Mouse (Mus musculus) brain, embryonic 14.5 days (tissue): ENCODE data around the gene Gm8947. TPM values are rescaled to one million over a fixed set of nuclear protein-coding genes. Genes with fewer than 3 reads are reported as not detected.

Experiments
- DNase-seq: peaks from one replicate; pipeline ENCODE4 v3.0.0-alpha.2; 2011; ENCODE audit warnings: low read depth
- CTCF ChIP-seq: fragments of 200-500 bp; IDR thresholded peaks from 2 replicates; pipeline ENCODE4 v1.5.1; 2012; ENCODE audit warnings: inconsistent platforms, mild to moderate bottlenecking, moderate library complexity, borderline replicate concordance; ENCODE audit not compliant: insufficient read depth, insufficient read length; ENCODE audit errors: extremely low read depth
- POLR2A ChIP-seq: fragments of 200-500 bp; IDR thresholded peaks from 2 replicates; pipeline ENCODE4 v1.6.1; 2012; ENCODE audit warnings: mild to moderate bottlenecking, inconsistent platforms, borderline replicate concordance; ENCODE audit not compliant: poor library complexity, insufficient read depth, insufficient read length, severe bottlenecking; ENCODE audit errors: extremely low read depth
- polyA plus RNA-seq: library from polyadenylated mRNA; depleted of rRNA; stranded (reverse); fragments of >200 nt; gene quantifications from 2 replicates; pipeline ENCODE4 v1.2.3, GENCODE M21; 2012

Gm8947 gene
- polyA plus RNA-seq, 1 experiment = not detected

DNA sequence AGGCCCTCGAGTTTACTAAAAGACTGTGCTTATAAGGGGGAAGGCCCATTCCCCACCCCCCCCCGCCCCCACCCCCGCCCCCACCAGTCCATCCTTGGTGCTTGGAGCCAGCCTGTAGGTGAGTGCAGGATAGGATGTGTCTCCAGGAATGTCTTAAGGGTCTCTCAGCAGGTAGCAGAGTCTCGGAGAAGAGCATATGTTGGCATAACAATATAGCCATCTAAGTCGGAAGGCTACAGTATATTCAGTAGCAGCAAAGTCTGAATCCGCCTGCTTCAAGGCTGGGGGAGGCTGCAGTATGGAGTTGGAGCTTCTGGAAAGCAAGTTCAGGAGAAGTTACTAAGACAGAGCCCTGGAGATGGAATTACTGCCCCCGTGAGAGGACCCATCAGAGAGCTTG, 27.9 kb downstream of the Gm8947 start:
- no peak for DNase-seq
- no peak for TF ChIP-seq CTCF
- TF ChIP-seq POLR2A = no peak

DNA sequence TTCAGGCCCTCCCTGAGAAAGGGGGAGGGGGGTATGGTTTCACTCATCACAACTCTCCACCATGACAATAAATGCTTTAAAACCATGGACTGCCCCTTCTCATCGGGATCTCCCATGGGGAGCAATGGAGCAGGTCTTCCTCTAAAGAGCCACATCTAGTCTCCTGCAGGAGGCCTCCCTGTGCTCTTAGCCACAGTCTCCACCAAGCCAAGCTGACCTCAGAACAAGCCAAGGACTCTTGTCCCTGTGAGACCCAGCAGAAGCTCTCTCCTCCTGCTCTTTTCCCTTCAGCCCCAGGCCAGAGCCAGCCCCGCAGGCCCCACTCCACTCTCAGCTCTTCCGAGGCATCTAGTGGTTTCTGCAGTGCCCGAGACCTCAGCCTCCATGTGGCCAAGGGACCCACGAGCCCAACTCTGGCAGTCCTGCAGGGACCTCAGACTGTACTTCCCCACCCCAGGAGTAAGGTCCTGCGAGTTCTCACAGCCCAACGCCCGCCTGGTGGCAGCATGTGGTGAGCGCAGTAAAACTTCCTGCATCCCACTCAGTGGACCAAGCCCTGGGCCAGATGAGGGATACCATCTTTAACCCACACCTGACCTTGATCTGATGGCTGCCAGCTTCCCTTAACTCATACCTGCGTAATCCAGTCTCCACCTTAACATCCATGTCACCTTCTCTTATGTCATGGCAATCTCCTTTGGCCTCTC, 30.5 kb downstream of the Gm8947 start:
- DNase-seq = no peak
- no peak for TF ChIP-seq CTCF
- no peak for TF ChIP-seq POLR2A

DNA sequence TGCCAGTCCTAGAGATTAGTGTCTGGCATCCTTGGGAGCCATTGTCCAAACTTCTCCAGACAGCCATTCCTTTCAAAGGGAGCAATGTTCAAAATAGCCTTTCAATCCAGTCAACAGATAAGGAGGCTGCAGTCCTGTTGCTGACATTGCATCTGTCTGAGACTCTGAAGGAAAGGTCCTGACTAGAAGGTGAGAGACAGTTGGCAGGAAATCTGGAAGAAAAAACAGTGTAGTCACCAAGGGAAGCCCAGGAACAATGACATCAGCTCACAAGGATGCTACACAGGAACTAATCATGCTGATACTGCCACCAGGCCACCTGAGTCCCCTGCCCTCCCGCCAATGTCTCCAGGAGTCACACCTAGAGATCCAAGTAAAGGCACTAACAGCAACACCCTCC, 31.2 kb downstream of the Gm8947 start:
- DNase-seq = no peak
- TF ChIP-seq CTCF (no peak), POLR2A (no peak)

DNA sequence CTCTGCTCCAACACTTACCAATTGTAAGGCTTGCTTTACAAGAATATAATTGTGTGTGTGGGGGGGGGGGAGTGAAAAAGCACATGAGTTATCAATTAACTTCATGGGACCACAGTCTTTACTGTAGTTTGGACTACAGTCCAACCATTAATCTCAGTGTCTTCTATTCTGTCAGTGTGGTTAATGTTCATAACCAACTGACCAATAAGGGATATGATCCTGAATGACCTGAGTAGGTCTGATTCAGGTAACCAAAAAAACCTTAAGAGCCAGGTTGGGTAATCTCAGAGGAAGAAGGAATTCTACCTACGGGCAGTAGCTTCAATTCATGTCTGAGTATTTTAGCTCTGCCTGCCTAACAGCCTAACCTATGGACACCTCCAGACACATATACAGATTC, 32.4 kb downstream of the Gm8947 start:
- TF ChIP-seq POLR2A (no peak), CTCF (no peak)

DNA sequence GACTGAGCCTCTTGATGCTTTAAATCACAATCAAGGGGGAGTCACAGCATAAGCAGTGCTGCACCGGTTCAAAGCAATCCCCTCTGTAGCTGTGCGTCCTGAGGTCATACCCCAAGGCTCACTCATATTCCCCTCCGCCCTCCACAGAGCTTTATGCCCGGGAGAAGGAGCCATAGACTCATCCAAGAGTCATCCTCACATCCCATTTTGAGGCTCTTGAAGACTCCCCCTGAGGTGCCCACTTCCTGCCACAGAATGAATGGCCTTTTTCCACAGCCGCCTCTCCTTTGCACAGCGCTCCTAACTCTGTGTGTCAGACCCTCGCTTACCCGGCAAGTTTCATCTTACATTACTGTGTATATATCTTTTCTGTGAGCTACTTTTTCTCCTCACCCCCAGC, 35.3 kb downstream of the Gm8947 start:
- TF ChIP-seq POLR2A (no peak), CTCF (no peak)
- no peak for DNase-seq

More for the DNA sequence above, 32.4 kb downstream of the Gm8947 start:
- DNase-seq = no peak

DNA sequence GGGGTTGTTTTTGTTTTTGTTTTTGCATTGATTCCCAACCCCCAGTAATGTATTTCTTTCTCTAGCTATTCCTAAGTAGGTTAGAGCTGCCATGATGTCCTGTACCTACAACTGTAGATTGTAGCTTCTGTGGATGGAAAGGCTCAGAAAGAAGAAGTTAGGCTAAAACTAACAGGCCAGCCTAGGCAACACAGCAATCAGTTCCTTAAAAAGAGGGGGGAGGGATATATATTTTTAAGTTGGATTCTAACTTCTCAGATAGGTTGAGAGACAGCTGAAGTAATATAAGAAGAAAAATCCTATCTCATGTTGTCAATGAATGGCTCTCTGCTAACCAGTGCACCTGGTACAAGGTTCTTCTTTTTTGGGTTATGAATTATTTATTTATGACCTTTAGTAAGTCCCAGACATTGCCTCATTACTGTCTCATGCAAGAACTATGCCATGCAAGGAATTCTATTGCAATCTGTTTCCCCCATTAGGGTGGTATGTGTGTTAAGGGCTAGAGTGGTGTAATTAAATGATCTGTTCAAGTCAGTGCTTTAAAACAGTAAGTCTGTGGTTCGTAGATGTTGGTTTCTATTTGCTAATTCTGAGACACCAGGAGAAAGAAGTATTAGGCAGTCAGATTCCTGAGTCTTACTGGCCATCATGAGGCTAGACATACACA, 36.3 kb downstream of the Gm8947 start:
- DNase-seq = no peak
- no peak for TF ChIP-seq CTCF
- TF ChIP-seq POLR2A = no peak

DNA sequence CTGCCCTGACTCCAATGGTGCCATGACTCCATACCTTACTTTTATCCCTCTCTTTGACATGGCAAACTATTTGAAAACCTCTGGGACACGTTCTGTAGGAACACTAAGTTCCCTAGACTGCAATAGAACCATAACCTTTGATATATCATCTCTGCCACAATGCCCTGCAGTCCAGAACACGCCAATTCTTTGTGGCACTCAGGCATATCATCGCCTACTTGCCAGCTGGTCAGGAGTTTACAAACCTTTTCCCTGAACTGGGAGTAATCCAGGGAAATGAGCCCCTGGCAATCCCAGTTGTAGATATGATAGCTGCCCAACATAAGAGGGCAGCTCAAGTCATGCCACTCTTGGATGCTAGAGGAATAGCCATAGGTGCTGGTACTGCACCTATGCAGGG, 40.2 kb downstream of the Gm8947 start:
- no peak for DNase-seq
- TF ChIP-seq POLR2A (no peak), CTCF (no peak)

DNA sequence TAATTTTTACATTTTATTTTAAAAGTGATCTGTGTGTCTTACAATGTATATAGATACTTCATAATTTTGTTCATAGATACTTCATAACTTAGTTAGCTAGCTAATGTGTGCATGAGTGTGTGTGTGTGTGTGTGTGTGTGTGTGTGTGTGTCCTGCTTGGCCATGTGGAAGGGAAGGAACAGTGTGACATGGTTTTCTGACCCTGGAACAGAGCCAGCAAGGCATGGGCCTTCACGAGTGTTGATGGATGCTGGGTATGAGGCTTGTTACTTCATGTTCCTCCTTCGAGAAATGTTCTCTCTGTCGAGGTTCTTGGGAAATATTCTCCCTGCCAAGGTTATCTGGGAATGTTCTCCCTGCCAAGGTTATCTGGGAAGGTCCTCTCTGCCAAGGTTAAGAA, 41.6 kb downstream of the Gm8947 start:
- DNase-seq = no peak

DNA sequence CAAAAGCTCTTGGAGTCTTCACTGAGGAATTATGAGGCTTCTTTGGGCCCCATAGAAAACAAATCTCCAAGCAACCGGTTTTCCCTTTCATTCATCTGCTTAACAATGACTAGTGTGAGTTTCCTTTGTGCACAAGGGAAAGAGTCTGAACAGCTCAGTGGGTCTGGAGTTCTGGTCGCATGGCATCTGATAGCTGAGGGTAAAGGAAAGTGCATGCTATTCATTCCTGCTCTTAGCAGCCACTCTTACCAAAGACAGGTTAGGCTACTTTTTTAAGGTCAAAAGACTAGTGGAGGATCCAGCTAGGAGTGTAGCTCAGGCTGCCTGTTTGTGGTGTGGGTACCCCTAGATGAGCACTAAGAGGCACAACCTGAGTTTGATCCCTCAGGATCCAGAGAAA, 43.4 kb downstream of the Gm8947 start:
- DNase-seq = peak; percentile 37
- TF ChIP-seq CTCF (no peak), POLR2A (no peak)

More for the DNA sequence above, 41.6 kb downstream of the Gm8947 start:
- TF ChIP-seq POLR2A = no peak
- TF ChIP-seq CTCF = no peak

DNA sequence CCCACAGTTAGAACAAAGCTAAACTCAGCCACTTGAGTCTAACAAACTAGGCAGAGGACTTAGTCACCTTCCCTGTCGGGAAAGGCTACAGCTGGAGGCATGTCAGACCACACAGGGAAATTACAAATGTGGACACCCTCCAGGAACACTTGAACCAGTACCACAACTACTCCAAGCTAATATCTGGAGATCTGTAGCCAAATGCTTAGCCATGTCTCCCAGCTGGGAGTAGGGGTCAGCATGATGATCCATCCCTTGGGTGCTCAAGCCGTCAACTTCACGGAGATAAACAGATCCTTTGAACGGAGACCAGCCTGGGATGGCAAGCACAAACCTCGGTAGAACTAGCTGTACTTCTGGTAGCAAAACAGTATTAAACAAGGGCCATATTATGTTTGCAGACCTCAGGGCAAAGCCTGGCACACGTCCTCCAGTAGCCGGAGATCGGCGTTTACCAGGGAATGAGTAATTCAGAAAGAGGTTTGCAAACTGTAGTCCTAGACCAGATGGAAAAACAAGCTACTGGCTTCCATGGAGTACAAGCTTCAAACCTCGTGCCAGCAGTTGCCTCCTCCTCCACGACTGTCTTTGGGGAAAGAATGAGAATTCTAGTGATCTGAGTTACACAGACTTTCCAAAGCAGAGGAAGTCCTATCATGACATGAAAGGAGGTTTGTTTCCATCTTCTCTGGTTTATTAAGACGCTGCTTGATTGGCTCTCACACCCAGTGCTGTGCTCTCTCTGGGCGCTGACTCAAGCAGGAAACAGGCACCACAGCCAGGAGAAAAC, 44.2 kb downstream of the Gm8947 start:
- DNase-seq = peak; percentile 9
- no peak for TF ChIP-seq CTCF
- TF ChIP-seq POLR2A = no peak

DNA sequence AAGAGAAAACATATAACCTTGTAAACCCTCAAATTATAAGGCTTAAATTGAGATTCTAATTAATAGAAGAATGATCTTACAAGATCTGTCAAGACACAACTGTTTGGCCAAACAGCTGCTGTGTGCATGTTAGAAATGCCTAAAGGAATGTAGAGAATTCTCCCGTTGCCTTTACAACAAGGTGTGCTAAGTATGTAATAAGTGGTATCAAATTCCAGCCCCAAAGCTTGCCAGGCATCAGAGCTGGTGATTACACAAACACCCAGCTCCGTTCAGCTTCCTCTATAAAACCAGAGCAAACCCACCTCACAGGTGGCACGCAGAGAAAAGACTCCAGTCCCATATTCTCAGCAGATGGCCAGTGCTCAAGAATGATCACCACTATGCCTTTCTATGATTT, 45.6 kb downstream of the Gm8947 start:
- DNase-seq = no peak
- TF ChIP-seq CTCF (no peak), POLR2A (no peak)
